Mouse (Mus musculus): ENCODE data around the gene Gpam. TPM values are rescaled to one million over a fixed set of nuclear protein-coding genes. Genes with fewer than 3 reads are reported as not detected.
A peak's percentile ranks its signal among the peaks of the same experiment; 100 is the strongest.

Gene Gpam
- polyA plus RNA-seq, 1 experiment from 2014 or later = 21.9 TPM

GRCm38 (mm10) chr19:55098409-55099183, 28.4 kb downstream of the Gpam start:
- 2% methylated on average over 30 of the region's 30 CpGs for WGBS

GRCm38 (mm10) chr19:55097396-55097967, 29.6 kb downstream of the Gpam start:
- peaks cover 27% of the 10 kb centered on the region for H3K4me1 ChIP-seq
- H3K9me3 ChIP-seq (replicated peaks) = no peaks in the 10 kb centered on the region
- H3K4me3 ChIP-seq = peak overlapping the region; percentile 95; the same call in 1 of the 2 replicates
- no peak overlapping the region for H3K27ac ChIP-seq (replicated peaks)
- WGBS = 79% methylated on average over 9 of the region's 9 CpGs
- peaks cover 31% of the 10 kb centered on the region for H3K36me3 ChIP-seq
- no peak for DNase-seq (ENCODE audit: low spot score)
- no peaks in the 10 kb centered on the region for H3K27me3 ChIP-seq (ENCODE audit: low read depth, poor library complexity, severe bottlenecking)

More at GRCm38 (mm10) chr19:55098409-55099183, 28.4 kb downstream of the Gpam start:
- peaks cover 38% of the 10 kb centered on the region for H3K4me1 ChIP-seq
- H3K27ac ChIP-seq (replicated peaks) = peak overlapping the region; percentile 93
- H3K36me3 ChIP-seq = peaks cover 20% of the 10 kb centered on the region
- H3K9me3 ChIP-seq (replicated peaks) = no peaks in the 10 kb centered on the region
- DNase-seq (ENCODE audit: low spot score) = peak; percentile 44
- no peaks in the 10 kb centered on the region for H3K27me3 ChIP-seq (ENCODE audit: low read depth, poor library complexity, severe bottlenecking)
- peak overlapping the region; percentile 95 for H3K4me3 ChIP-seq

DNA sequence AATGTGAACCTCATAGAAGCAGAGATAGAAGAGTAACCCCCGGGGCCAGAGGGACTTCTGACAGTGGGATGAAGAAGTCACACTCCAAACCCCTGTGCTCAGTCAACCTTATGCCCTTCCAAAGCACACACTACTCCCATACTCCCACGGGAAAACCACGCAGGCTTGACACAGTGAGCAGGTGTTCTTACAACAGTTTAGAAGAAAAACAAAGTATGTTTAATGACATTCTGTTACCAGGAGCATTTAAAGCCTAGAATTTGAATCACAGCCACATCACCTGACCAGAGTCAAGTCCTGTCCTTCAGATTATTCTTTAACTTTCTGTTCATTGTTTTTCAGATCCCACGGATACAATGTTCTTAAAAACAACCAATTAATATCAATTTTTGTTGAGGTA, 30.4 kb downstream of the Gpam start:
- WGBS = 90% methylated on average over 4 of the region's 4 CpGs
- H3K27ac ChIP-seq (replicated peaks) = no peak overlapping the region
- no peaks in the 10 kb centered on the region for H3K27me3 ChIP-seq (ENCODE audit: low read depth, poor library complexity, severe bottlenecking)
- peaks cover 38% of the 10 kb centered on the region for H3K36me3 ChIP-seq
- DNase-seq (ENCODE audit: low spot score) = no peak
- H3K4me1 ChIP-seq = peaks cover 24% of the 10 kb centered on the region
- H3K9me3 ChIP-seq (replicated peaks) = no peaks in the 10 kb centered on the region
- H3K4me3 ChIP-seq = no peak overlapping the region

DNA sequence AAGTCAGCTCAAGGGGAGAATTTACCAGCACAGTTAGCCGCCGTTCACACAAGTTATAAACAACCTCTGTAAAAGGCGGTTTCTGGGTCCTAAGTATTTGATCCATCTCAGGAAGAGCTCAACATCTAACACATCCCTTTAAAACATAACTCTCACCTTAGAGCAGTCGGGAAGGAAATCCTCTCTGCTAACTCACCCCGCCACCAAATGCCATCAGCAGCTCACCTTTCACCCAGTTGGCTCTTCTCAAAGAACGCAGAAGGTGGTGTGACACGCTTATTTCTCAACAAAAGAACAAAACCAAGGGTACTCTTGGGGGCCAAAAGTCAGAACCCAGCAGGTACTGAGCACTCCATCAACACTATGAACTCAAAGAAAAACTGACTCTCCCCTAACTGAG, 31.5 kb downstream of the Gpam start:
- 88% methylated on average over 7 of the region's 7 CpGs for WGBS
- Histone ChIP-seq H3K27ac (replicated peaks) (no peak overlapping the region), H3K4me3 (no peak overlapping the region), H3K27me3 (ENCODE audit: low read depth, poor library complexity, severe bottlenecking) (no peaks in the 10 kb centered on the region), H3K9me3 (replicated peaks) (no peaks in the 10 kb centered on the region), H3K4me1 (peaks cover 24% of the 10 kb centered on the region), H3K36me3 (peaks cover 47% of the 10 kb centered on the region)
- DNase-seq (ENCODE audit: low spot score) = no peak

GRCm38 (mm10) chr19:55091602-55092413, 35.2 kb downstream of the Gpam start:
- no peak for DNase-seq (ENCODE audit: low spot score)
- no peak overlapping the region for H3K27ac ChIP-seq (replicated peaks)

GRCm38 (mm10) chr19:55090885-55091284, 36.2 kb downstream of the Gpam start:
- WGBS = 88% methylated on average over 12 of the region's 12 CpGs
- H3K4me1 ChIP-seq = no peaks in the 10 kb centered on the region
- H3K27ac ChIP-seq (replicated peaks) = no peak overlapping the region
- no peaks in the 10 kb centered on the region for H3K9me3 ChIP-seq (replicated peaks)
- peaks cover 85% of the 10 kb centered on the region for H3K36me3 ChIP-seq
- no peak overlapping the region for H3K4me3 ChIP-seq
- H3K27me3 ChIP-seq (ENCODE audit: low read depth, poor library complexity, severe bottlenecking) = no peaks in the 10 kb centered on the region
- no peak for DNase-seq (ENCODE audit: low spot score)

More at GRCm38 (mm10) chr19:55091602-55092413, 35.2 kb downstream of the Gpam start:
- H3K4me1 ChIP-seq = no peaks in the 10 kb centered on the region
- no peak overlapping the region for H3K4me3 ChIP-seq
- peaks cover 84% of the 10 kb centered on the region for H3K36me3 ChIP-seq
- WGBS = 93% methylated on average over 17 of the region's 17 CpGs
- no peaks in the 10 kb centered on the region for H3K9me3 ChIP-seq (replicated peaks)
- no peaks in the 10 kb centered on the region for H3K27me3 ChIP-seq (ENCODE audit: low read depth, poor library complexity, severe bottlenecking)

- H3K27me3 ChIP-seq (ENCODE audit: low read depth, poor library complexity, severe bottlenecking) = no peaks in the 10 kb centered on the region
- no peaks in the 10 kb centered on the region for H3K9me3 ChIP-seq (replicated peaks)
- no peak overlapping the region for H3K27ac ChIP-seq (replicated peaks)
- H3K4me1 ChIP-seq = no peaks in the 10 kb centered on the region
- WGBS = 84% methylated on average over 7 of the region's 7 CpGs
- no peak for DNase-seq (ENCODE audit: low spot score)
- peaks cover 85% of the 10 kb centered on the region for H3K36me3 ChIP-seq
- no peak overlapping the region for H3K4me3 ChIP-seq
Observed at GRCm38 (mm10) chr19:55090142-55090541, 36.9 kb downstream of the Gpam start.

DNA sequence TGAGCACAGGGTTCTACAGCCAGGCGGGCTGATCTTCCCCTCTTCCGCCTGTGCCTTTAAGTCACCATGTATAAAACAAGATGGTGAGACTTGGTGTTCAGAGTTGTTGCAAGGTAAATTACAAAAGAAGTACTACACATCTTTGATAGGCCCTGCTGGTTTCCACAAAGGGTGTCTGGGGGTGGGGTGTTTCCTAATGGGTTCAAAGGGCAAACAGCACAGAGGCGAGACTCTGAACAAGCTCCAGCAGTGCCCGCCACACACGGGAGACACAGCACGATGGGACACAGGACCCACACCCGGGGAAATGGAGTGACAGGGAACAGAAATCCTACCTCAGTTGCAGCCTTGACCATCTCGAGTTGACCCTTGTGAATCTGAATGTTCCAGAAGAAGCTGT, 39.3 kb downstream of the Gpam start:
- DNase-seq (ENCODE audit: low spot score) = no peak
- WGBS = 91% methylated on average over 8 of the region's 8 CpGs
- H3K4me3 ChIP-seq = no peak overlapping the region
- H3K4me1 ChIP-seq = no peaks in the 10 kb centered on the region
- H3K9me3 ChIP-seq (replicated peaks) = no peaks in the 10 kb centered on the region
- no peaks in the 10 kb centered on the region for H3K27me3 ChIP-seq (ENCODE audit: low read depth, poor library complexity, severe bottlenecking)
- peaks cover 96% of the 10 kb centered on the region for H3K36me3 ChIP-seq
- no peak overlapping the region for H3K27ac ChIP-seq (replicated peaks)

- no peak for DNase-seq (ENCODE audit: low spot score)
- Histone ChIP-seq H3K4me3 (no peak overlapping the region), H3K36me3 (peaks cover 100% of the 10 kb centered on the region), H3K27me3 (ENCODE audit: low read depth, poor library complexity, severe bottlenecking) (no peaks in the 10 kb centered on the region), H3K27ac (replicated peaks) (no peak overlapping the region), H3K9me3 (replicated peaks) (no peaks in the 10 kb centered on the region), H3K4me1 (no peaks in the 10 kb centered on the region)
- WGBS = 88% methylated on average over 7 of the region's 7 CpGs
Observed at GRCm38 (mm10) chr19:55085857-55086185, 41.2 kb downstream of the Gpam start.

DNA sequence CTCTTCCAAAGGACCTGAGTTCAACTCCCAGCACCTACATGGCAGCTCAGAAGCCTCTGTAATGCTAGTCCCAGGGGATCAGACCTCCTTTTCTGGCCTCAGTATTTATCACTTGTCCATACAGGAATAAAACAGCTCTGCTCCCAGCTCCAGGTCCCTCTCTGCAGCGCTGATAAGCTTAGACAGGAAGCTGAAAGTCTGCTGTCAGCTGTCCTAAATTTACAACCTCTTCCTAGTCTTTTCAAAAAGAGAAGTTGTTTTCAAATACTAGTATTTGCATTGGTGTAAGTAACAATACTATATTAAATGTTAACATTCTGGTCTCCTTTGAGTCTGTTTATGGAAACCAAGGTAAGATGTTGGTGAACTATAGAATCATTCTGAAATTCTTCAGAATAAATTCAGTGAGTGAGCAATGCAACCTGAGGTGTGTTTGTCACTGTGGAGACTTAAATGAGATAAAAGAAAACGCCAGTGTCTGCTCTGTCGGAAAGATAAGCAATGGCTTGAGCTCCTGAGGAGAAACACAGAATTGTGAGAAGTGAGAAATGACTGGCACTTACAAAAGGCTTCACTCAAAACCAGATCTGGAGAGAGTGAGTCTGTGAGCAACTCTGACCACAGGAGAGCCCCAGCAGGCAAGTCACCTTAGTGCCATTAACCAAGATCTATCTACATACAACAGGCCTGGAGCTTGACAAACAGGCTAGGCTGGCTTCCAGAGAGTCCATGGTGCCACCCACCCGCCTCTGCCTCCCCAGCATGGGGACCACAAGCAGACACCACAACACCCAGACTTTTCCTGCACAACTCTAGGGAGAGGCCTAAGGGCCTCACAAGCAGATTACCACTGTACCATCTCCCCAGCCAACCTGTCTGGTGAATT, 41.8 kb downstream of the Gpam start:
- peaks cover 100% of the 10 kb centered on the region for H3K36me3 ChIP-seq
- no peaks in the 10 kb centered on the region for H3K9me3 ChIP-seq (replicated peaks)
- DNase-seq (ENCODE audit: low spot score) = no peak
- no peaks in the 10 kb centered on the region for H3K27me3 ChIP-seq (ENCODE audit: low read depth, poor library complexity, severe bottlenecking)
- no peaks in the 10 kb centered on the region for H3K4me1 ChIP-seq
- no peak overlapping the region for H3K27ac ChIP-seq (replicated peaks)
- 94% methylated on average over 4 of the region's 4 CpGs for WGBS
- no peak overlapping the region for H3K4me3 ChIP-seq

DNA sequence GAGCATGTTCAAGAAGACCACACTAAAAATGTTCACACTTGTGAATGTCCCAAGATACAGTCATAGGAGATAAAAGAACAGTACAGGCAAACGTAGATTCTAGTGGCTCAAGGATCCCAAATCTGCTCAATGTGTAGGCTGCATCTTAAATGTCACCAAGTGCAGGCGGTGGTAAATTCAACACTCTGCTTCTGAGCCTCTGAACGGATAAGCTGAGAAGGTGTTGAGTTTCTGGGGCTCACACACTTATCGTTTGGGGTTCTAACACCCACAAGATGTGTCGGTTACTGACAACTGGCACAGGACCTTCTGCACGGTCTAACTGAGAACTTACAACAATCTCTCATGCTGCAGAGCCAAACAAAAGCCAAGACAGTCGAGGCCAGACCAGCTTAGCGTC, 50.2 kb downstream of the Gpam start:
- DNase-seq (ENCODE audit: low spot score) = no peak
- Histone ChIP-seq H3K27me3 (ENCODE audit: low read depth, poor library complexity, severe bottlenecking) (no peaks in the 10 kb centered on the region), H3K9me3 (replicated peaks) (no peaks in the 10 kb centered on the region), H3K36me3 (peaks cover 98% of the 10 kb centered on the region), H3K27ac (replicated peaks) (peak overlapping the region; percentile 78), H3K4me3 (0 out of 2 replicates have a peak overlapping the region, but pooled peaks have one; percentile 2), H3K4me1 (peaks cover 19% of the 10 kb centered on the region)
- 51% methylated on average over 8 of the region's 8 CpGs for WGBS

DNA sequence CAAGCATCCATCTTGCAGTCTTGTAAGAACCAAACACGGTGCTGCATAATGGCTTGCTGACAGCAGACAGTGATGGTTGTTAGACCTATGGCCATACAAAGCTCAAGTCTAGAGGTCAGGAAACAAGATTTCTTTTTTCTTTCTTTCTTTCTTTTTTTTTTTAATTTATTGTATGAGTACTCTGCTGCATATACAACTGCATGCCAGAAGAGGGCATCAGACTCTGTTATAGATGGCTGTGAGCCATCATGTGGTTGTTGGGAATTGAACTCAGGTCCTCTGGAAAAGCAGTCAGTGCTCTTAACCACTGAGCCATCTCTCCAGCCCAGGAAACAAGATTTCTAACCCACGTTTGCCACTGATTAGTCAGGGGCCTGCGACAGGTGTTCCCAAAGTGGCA, 54.0 kb downstream of the Gpam start:
- Histone ChIP-seq H3K36me3 (peaks cover 97% of the 10 kb centered on the region), H3K4me1 (peaks cover 19% of the 10 kb centered on the region), H3K27me3 (ENCODE audit: low read depth, poor library complexity, severe bottlenecking) (no peaks in the 10 kb centered on the region), H3K4me3 (no peak overlapping the region), H3K27ac (replicated peaks) (no peak overlapping the region), H3K9me3 (replicated peaks) (no peaks in the 10 kb centered on the region)
- WGBS = 89% methylated on average over 3 of the region's 3 CpGs
- no peak for DNase-seq (ENCODE audit: low spot score)
